In the genomic region with DNA sequence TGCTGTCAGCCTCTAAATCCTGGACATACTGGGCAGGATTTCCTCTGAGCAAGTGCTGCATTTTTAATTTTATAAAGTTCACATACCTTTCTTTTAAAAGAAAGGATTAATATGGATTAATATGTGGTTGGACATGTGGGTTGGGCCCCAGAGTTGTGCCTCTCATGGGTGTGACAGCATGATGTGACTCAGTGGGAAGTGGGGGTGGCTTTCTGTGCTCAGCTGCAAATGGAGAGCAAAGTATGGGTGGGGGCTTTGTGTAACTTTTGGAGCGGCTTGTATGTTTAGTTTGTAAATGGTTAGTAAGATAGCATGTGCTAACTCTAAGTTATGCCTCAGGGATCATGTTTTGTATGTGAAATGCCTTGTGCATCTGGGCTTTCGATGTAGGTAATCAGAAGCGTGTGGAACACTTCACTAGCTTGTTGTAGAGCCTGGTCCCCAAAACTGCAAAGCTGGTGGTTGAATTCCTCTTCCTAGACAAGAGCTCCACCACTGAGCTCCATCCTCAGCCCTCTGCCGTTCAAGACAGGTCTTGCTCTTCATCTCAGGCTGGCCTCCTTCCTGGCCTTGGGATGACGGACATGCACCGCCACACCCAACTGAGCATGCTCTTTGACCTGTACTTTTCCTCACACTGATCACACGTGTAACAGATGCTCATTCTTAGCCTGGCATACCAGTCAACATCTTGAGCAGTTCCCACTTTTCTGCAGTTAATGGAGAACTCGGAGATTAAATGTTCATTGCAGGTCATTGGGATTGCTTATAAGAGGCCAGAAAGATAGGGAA, we compare ENCODE assay signal across 17 mouse cellular contexts. TPM values are rescaled to one million over a fixed set of nuclear protein-coding genes. Genes with fewer than 3 reads are reported as not detected.
DNase-seq lines count a peak whose midpoint lies in the region; ATAC-seq and TF ChIP-seq lines count a peak whose summit lies in the region.
"Had no signal": no experiment of that assay in that cellular context is flagged by ENCODE, and none has a peak within 500 bp of the region (broad histone marks: within the 10 kb centered on the region; RNA-seq: fewer than 3 reads in every experiment).

No protein-coding gene starts in this region.

- H3K4me2 ChIP-seq in intestine, embryonic 15.5 days (replicated peaks) = no peak overlapping the region
- H3K4me2 ChIP-seq in intestine, embryonic 16.5 days (ENCODE audit: low read depth, low read length) = no peak overlapping the region
- H3K4me2 ChIP-seq in forebrain, postnatal 0 days (ENCODE audit: low read depth) = no peak overlapping the region
- no peak overlapping the region for H3K4me2 ChIP-seq in forebrain, embryonic 12.5 days
- H3K4me2 ChIP-seq: heart, embryonic 15.5 days; limb, embryonic 12.5 days had no signal

- H3K9me3 ChIP-seq in intestine, embryonic 15.5 days = no peaks in the 10 kb centered on the region
- H3K9me3 ChIP-seq in intestine, embryonic 16.5 days (ENCODE audit: control insufficient read depth, low read length) = no peaks in the 10 kb centered on the region
- H3K9me3 ChIP-seq in forebrain, postnatal 0 days (ENCODE audit: low read length) = no peaks in the 10 kb centered on the region
- no peaks in the 10 kb centered on the region for H3K9me3 ChIP-seq in forebrain, embryonic 12.5 days
- H3K9me3 ChIP-seq: heart, embryonic 15.5 days; limb, embryonic 12.5 days had no signal

- ATAC-seq in intestine, embryonic 15.5 days = peak; percentile 52; the same call in 1 of the 2 replicates
- no peak for ATAC-seq in intestine, embryonic 16.5 days
- no peak for ATAC-seq in forebrain, postnatal 0 days
- ATAC-seq in forebrain, embryonic 12.5 days (ENCODE audit: low FRiP score) = no peak
- ATAC-seq: forebrain, embryonic 14.5 days; midbrain, embryonic 16.5 days; Patski had no signal

- no peak for TF ChIP-seq CTCF in forebrain, postnatal 0 days (IDR thresholded peaks at IDR 0.05; ENCODE audit: low read depth)

- H3K4me3 ChIP-seq in intestine, embryonic 15.5 days (replicated peaks) = no peak overlapping the region
- H3K4me3 ChIP-seq in intestine, embryonic 16.5 days (ENCODE audit: low read length) = no peak overlapping the region
- no peak overlapping the region for H3K4me3 ChIP-seq in forebrain, postnatal 0 days (ENCODE audit: low read depth, low read length)
- H3K4me3 ChIP-seq in forebrain, embryonic 12.5 days (replicated peaks) = no peak overlapping the region
- H3K4me3 ChIP-seq: heart, embryonic 15.5 days; limb, embryonic 12.5 days had no signal

- peak; percentile 54 to 71 for DNase-seq in kidney, adult 8-10 months
- DNase-seq in kidney, postnatal 25 days = peak; percentile 48 to 82
- no peak for DNase-seq in embryo, embryonic 11 days
- no peak for DNase-seq in forebrain, postnatal 0 days
- DNase-seq in spleen, postnatal 10 days (ENCODE audit: low spot score in 2 of 2) = no peak
- DNase-seq: cerebellum, postnatal 25 days; lung, postnatal 10 days; right cerebral cortex, adult 18-20 months; thymus, postnatal 14 days had no signal

- WGBS in intestine, embryonic 15.5 days = 80% methylated on average over 8 of the region's 8 CpGs
- WGBS in intestine, embryonic 16.5 days = 74% methylated on average over 8 of the region's 8 CpGs
- WGBS in forebrain, postnatal 0 days = 94% methylated on average over 8 of the region's 8 CpGs
- 91% methylated on average over 8 of the region's 8 CpGs for WGBS in forebrain, embryonic 12.5 days

- H3K4me1 ChIP-seq in intestine, embryonic 15.5 days (replicated peaks) = no peaks in the 10 kb centered on the region
- H3K4me1 ChIP-seq in intestine, embryonic 16.5 days (ENCODE audit: control insufficient read depth, insufficient read depth, low read length) = no peaks in the 10 kb centered on the region; the same call in 1 of the 2 replicates
- H3K4me1 ChIP-seq in forebrain, postnatal 0 days (ENCODE audit: insufficient read depth) = no peaks in the 10 kb centered on the region
- peaks cover 4% of the 10 kb centered on the region for H3K4me1 ChIP-seq in forebrain, embryonic 12.5 days

- H3K27ac ChIP-seq in intestine, embryonic 15.5 days = no peak overlapping the region
- H3K27ac ChIP-seq in intestine, embryonic 16.5 days (ENCODE audit: low read length) = no peak overlapping the region
- no peak overlapping the region for H3K27ac ChIP-seq in forebrain, postnatal 0 days (ENCODE audit: low read depth, low read length)
- no peak overlapping the region for H3K27ac ChIP-seq in forebrain, embryonic 12.5 days
- H3K27ac ChIP-seq: heart, embryonic 15.5 days; limb, embryonic 12.5 days had no signal

- H3K27me3 ChIP-seq in intestine, embryonic 15.5 days (replicated peaks) = no peaks in the 10 kb centered on the region
- no peaks in the 10 kb centered on the region for H3K27me3 ChIP-seq in intestine, embryonic 16.5 days (replicated peaks; ENCODE audit: control insufficient read depth, insufficient read depth, low read length)
- no peaks in the 10 kb centered on the region for H3K27me3 ChIP-seq in forebrain, postnatal 0 days (ENCODE audit: insufficient read depth, low read length)
- peaks cover 3% of the 10 kb centered on the region; the same call in 1 of the 2 replicates for H3K27me3 ChIP-seq in forebrain, embryonic 12.5 days
- H3K27me3 ChIP-seq: heart, embryonic 15.5 days; limb, embryonic 12.5 days; Patski had no signal

- H3K9ac ChIP-seq in intestine, embryonic 15.5 days = no peak overlapping the region
- H3K9ac ChIP-seq in intestine, embryonic 16.5 days (ENCODE audit: low read depth, low read length) = no peak overlapping the region
- H3K9ac ChIP-seq in forebrain, postnatal 0 days = no peak overlapping the region
- H3K9ac ChIP-seq in forebrain, embryonic 12.5 days = no peak overlapping the region
- H3K9ac ChIP-seq: heart, embryonic 15.5 days; limb, embryonic 12.5 days had no signal

- H3K36me3 ChIP-seq in intestine, embryonic 15.5 days = no peaks in the 10 kb centered on the region
- no peaks in the 10 kb centered on the region for H3K36me3 ChIP-seq in intestine, embryonic 16.5 days (ENCODE audit: control insufficient read depth, insufficient read depth, low read length)
- no peaks in the 10 kb centered on the region for H3K36me3 ChIP-seq in forebrain, postnatal 0 days (ENCODE audit: insufficient read depth)
- no peaks in the 10 kb centered on the region for H3K36me3 ChIP-seq in forebrain, embryonic 12.5 days (replicated peaks)
- H3K36me3 ChIP-seq: heart, embryonic 15.5 days; limb, embryonic 12.5 days had no signal

RNA-seq across cellular contexts. Expression of a gene that starts 24.0 kb away (rescaled TPM):
- polyA plus RNA-seq in intestine, embryonic 15.5 days (2015; fragmentation: Nextera tagmentation; extraction: Ambion mirVana) = 21.0 and 22.2 TPM in 2 replicates
- 23.0 and 27.0 TPM in 2 replicates for polyA plus RNA-seq in intestine, embryonic 16.5 days (2015; fragmentation: Nextera tagmentation; extraction: Ambion mirVana)
- 54.1 and 60.8 TPM in 2 replicates for total RNA-seq in forebrain, postnatal 0 days (2014; rRNA removed)
- 31.1 and 46.5 TPM in 2 replicates for polyA plus RNA-seq in forebrain, postnatal 0 days (2015; fragmentation: Nextera tagmentation; extraction: Ambion mirVana)
- 23.1 and 24.1 TPM in 2 replicates for polyA plus RNA-seq in forebrain, embryonic 12.5 days (2016; fragmentation: Nextera tagmentation; extraction: Ambion mirVana)

Comparison
In these comparisons a context has a peak if more than half of its experiments do, and no peak if none do; other contexts are left out.
1. DNase-seq: peak in kidney, adult 8-10 months (2 of 2) and kidney, postnatal 25 days (2 of 2); none in embryo, embryonic 11 days (single experiment), forebrain, postnatal 0 days (single experiment) and spleen, postnatal 10 days (0 of 2).